Mouse (Mus musculus): ENCODE results near the gene Ranbp3l. TPM values are rescaled to one million over a fixed set of nuclear protein-coding genes. Genes with fewer than 3 reads are reported as not detected.

Gene Ranbp3l
- polyA plus RNA-seq, 1 experiment from 2014 or later, result 0.41 TPM

DNA sequence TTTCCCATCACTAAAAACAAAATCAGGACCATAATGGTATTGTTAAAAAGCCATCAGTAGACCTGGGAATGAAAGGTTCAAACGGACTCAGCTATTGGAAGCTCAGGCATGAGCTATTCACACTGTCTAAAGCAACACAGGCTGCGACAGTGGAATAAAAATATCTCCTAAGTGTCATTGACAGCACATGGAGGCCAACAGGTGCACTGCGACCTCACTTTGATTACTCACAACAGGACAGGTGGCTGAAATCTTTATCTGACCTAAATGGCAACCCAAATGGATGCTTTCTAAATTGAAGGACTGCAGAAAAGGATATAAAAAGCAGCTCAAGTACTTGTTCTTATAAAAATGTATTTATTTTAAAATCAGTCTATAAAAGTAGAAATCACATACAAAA lies 143.9 kb downstream of the Ranbp3l start:
- Histone ChIP-seq H3K27ac (no peak overlapping the region), H3K4me1 (replicated peaks) (0 out of 2 replicates have a peak, but pooled peaks cover 2% of the 10 kb centered on the region), H3K36me3 (peaks cover 17% of the 10 kb centered on the region), H3K27me3 (replicated peaks) (no peaks in the 10 kb centered on the region), H3K9ac (no peak overlapping the region), H3K4me3 (replicated peaks) (no peak overlapping the region), H3K9me3 (no peaks in the 10 kb centered on the region), H3K4me2 (replicated peaks) (no peak overlapping the region)
- 85% methylated on average over 3 of the region's 3 CpGs for WGBS
- ATAC-seq, result no peak

DNA sequence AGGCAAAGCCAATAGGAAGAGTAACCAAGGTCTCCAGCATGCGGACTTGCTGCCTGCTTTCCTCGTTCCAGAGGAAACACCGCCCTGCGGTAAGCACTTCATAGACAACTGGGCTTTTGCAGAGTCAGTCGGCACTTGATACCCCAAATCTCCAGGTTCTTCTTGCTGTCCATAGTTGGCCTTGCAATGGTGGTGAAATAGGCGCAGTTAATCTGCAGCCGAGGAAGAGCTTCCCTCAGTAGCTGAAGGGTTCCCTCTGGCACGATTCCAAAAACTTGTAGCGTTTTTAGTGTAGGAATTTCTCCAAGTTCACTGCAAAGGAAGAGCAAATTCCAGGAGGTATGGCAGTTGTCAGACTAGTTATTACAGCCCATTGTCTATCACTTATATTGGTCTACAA lies 145.8 kb downstream of the Ranbp3l start:
- Histone ChIP-seq H3K9me3 (no peaks in the 10 kb centered on the region), H3K27me3 (replicated peaks) (no peaks in the 10 kb centered on the region), H3K4me3 (replicated peaks) (no peak overlapping the region), H3K27ac (no peak overlapping the region), H3K9ac (no peak overlapping the region), H3K36me3 (peaks cover 31% of the 10 kb centered on the region), H3K4me2 (replicated peaks) (no peak overlapping the region), H3K4me1 (replicated peaks) (0 out of 2 replicates have a peak, but pooled peaks cover 2% of the 10 kb centered on the region)
- WGBS, result 68% methylated on average over 9 of the region's 9 CpGs
- ATAC-seq, result peak; percentile 40

DNA sequence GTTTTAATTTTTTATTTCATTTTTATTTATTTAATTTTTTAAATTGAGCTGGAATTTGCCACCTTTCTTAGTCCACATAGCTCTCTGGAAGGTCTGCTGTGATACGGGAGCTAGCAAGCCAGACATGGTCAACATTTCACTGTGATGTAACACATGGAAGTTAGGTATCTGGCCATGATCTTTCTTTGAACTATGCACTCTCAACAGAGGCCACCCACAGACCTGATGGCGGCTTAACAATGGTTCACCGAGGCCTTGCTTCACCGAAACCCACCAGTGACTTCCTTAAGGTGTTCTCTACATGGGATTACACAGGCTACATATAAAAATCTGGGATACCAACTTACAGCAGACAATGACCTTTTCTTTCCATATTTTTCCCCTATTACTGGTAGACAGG lies 146.4 kb downstream of the Ranbp3l start:
- peak; percentile 52 for ATAC-seq

DNA sequence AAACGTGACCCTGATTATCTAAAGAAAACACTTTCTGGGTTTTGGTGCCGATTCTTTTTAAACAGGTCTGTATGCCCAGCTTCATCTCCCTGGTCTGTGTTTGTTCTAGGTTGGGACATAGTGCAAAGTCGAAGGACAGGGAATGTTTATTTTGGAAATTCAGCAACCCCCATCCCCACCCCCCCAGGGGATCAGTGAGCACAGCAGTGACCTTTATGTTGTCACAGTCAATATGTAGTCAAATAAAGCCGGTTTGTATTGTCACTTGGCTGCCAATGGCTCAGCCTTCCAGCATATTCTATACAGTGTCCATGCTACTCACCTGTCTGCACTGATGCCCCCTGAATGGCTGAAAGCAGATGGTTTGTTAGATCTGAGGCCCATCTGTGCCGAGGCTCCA lies 146.8 kb downstream of the Ranbp3l start:
- H3K4me1 ChIP-seq (replicated peaks), result 0 out of 2 replicates have a peak, but pooled peaks cover 2% of the 10 kb centered on the region
- H3K9ac ChIP-seq, result no peak overlapping the region
- ATAC-seq, result peak; percentile 64
- no peaks in the 10 kb centered on the region for H3K27me3 ChIP-seq (replicated peaks)
- H3K9me3 ChIP-seq, result no peaks in the 10 kb centered on the region
- peaks cover 31% of the 10 kb centered on the region for H3K36me3 ChIP-seq
- H3K4me3 ChIP-seq (replicated peaks), result no peak overlapping the region
- WGBS, result 42% methylated on average over 5 of the region's 5 CpGs
- H3K4me2 ChIP-seq (replicated peaks), result no peak overlapping the region
- H3K27ac ChIP-seq, result no peak overlapping the region

More for the DNA sequence above, 146.4 kb downstream of the Ranbp3l start:
- Histone ChIP-seq H3K9ac (no peak overlapping the region), H3K4me2 (replicated peaks) (no peak overlapping the region), H3K36me3 (peaks cover 31% of the 10 kb centered on the region), H3K9me3 (no peaks in the 10 kb centered on the region), H3K27ac (no peak overlapping the region), H3K4me3 (replicated peaks) (no peak overlapping the region), H3K4me1 (replicated peaks) (0 out of 2 replicates have a peak, but pooled peaks cover 2% of the 10 kb centered on the region), H3K27me3 (replicated peaks) (no peaks in the 10 kb centered on the region)
- 58% methylated on average over 4 of the region's 4 CpGs for WGBS

Other genes starting within 250 kb of the Ranbp3l start
- gene Nadk2, start 103.3 kb downstream of the Ranbp3l start, polyA plus RNA-seq (2015; fragmentation: Nextera tagmentation; extraction: Ambion mirVana), result 49.0 and 50.4 TPM in 2 replicates
- 3.4 and 3.9 TPM in 2 replicates for gene Lmbrd2, start 172.6 kb downstream of the Ranbp3l start, polyA plus RNA-seq (2015; fragmentation: Nextera tagmentation; extraction: Ambion mirVana)
- 53.8 and 59.5 TPM in 2 replicates for gene Skp2, start 187.5 kb downstream of the Ranbp3l start, polyA plus RNA-seq (2015; fragmentation: Nextera tagmentation; extraction: Ambion mirVana)